Mouse (Mus musculus): Measurements from ENCODE around the gene Mrps21.

- TF ChIP-seq CTCF (IDR thresholded peaks at IDR 0.05) (no peak), EP300 (IDR thresholded peaks at IDR 0.05) (peak; percentile 24; the same call in 1 of the 2 replicates)
These were observed 23.2 kb upstream of the Mrps21 start for GRCm38 (mm10) chr3:95894317-95895160.

Measured in lung, postnatal 0 days (tissue).